Mouse (Mus musculus): ENCODE measurements around the gene Mettl7a2. TPM values are rescaled to one million over a fixed set of nuclear protein-coding genes. Genes with fewer than 3 reads are reported as not detected.
"Not testable (repeated sequence)": the region's sequence is repeated elsewhere in the genome, so short reads cannot be mapped to it uniquely, and the experiment has no call there.

The Mettl7a2 gene
- total RNA-seq, 2 experiments from 2014 or later = 1.2 to 1.8 TPM

- DNase-seq = peak; percentile 71
Observed at GRCm38 (mm10) chr15:100337847-100338246, 15.2 kb upstream of the Mettl7a2 start.

GRCm38 (mm10) chr15:100341314-100341980 is 11.6 kb upstream of the Mettl7a2 start:
- DNase-seq = not testable (repeated sequence)

- DNase-seq = no peak
Observed at GRCm38 (mm10) chr15:100345484-100345883, 7.5 kb upstream of the Mettl7a2 start.

GRCm38 (mm10) chr15:100346761-100347160 is 6.2 kb upstream of the Mettl7a2 start:
- no peak for DNase-seq

- DNase-seq = no peak
Observed at GRCm38 (mm10) chr15:100349496-100349895, 3.5 kb upstream of the Mettl7a2 start.

GRCm38 (mm10) chr15:100351501-100352060 is 1.4 kb upstream of the Mettl7a2 start:
- DNase-seq = no peak

GRCm38 (mm10) chr15:100353399-100353798 is 399 bp downstream of the Mettl7a2 start:
- not testable (repeated sequence) for DNase-seq

GRCm38 (mm10) chr15:100355876-100356275 is 2.9 kb downstream of the Mettl7a2 start:
- DNase-seq = no peak

- no peak for DNase-seq
Observed at GRCm38 (mm10) chr15:100364242-100364641, 11.2 kb downstream of the Mettl7a2 start, which contains the start of gene Higd1c. Higd1c (plus strand) TSS chr15:100364542.

- DNase-seq = not testable (repeated sequence)
Observed at GRCm38 (mm10) chr15:100365967-100366366, 13.0 kb downstream of the Mettl7a2 start.

GRCm38 (mm10) chr15:100367119-100367518 is 14.1 kb downstream of the Mettl7a2 start:
- DNase-seq = no peak

GRCm38 (mm10) chr15:100375066-100375465 is 22.1 kb downstream of the Mettl7a2 start:
- DNase-seq = peak; percentile 74

- not testable (repeated sequence) for DNase-seq
Observed at GRCm38 (mm10) chr15:100377847-100378505, 25.0 kb downstream of the Mettl7a2 start.

- DNase-seq = no peak
Observed at GRCm38 (mm10) chr15:100379658-100380057, 26.7 kb downstream of the Mettl7a2 start.

GRCm38 (mm10) chr15:100380104-100380503 is 27.1 kb downstream of the Mettl7a2 start:
- no peak for DNase-seq

- DNase-seq = no peak
Observed at GRCm38 (mm10) chr15:100385705-100386104, 32.7 kb downstream of the Mettl7a2 start.

- no peak for DNase-seq
Observed at GRCm38 (mm10) chr15:100387544-100388223, 34.7 kb downstream of the Mettl7a2 start.

GRCm38 (mm10) chr15:100388224-100388835 is 35.3 kb downstream of the Mettl7a2 start:
- no peak for DNase-seq

- peak; percentile 31 for DNase-seq
Observed at GRCm38 (mm10) chr15:100388886-100389285, 35.9 kb downstream of the Mettl7a2 start.

- no peak for DNase-seq
Observed at GRCm38 (mm10) chr15:100391066-100391465, 38.1 kb downstream of the Mettl7a2 start.

GRCm38 (mm10) chr15:100391599-100391998 is 38.6 kb downstream of the Mettl7a2 start:
- DNase-seq = no peak

- DNase-seq = no peak
Observed at GRCm38 (mm10) chr15:100393016-100393415, 40.0 kb downstream of the Mettl7a2 start.
